Mouse (Mus musculus): ENCODE results near the gene Gm49673. TPM values are rescaled to one million over a fixed set of nuclear protein-coding genes. Genes with fewer than 3 reads are reported as not detected.

Gm49673 gene
- polyA plus RNA-seq, 1 experiment from 2014 or later = not detected

Other genes starting within 250 kb of the Gm49673 start
- 0.37 and 0.42 TPM in 2 replicates for gene Tagap, start 221.8 kb downstream of the Gm49673 start, polyA plus RNA-seq (2015; fragmentation: Nextera tagmentation; extraction: Ambion mirVana)
- gene Rsph3a, start 202.2 kb downstream of the Gm49673 start, polyA plus RNA-seq (2015; fragmentation: Nextera tagmentation; extraction: Ambion mirVana) = 54.6 and 57.1 TPM in 2 replicates
- 35.4 and 37.6 TPM in 2 replicates for gene Rnaset2a, start 309 bp upstream of the Gm49673 start, polyA plus RNA-seq (2015; fragmentation: Nextera tagmentation; extraction: Ambion mirVana)
- 18.9 and 19.7 TPM in 2 replicates for gene Fgfr1op, start 17.7 kb upstream of the Gm49673 start, polyA plus RNA-seq (2015; fragmentation: Nextera tagmentation; extraction: Ambion mirVana)
- gene Ccr6, start 88.3 kb upstream of the Gm49673 start, polyA plus RNA-seq (2015; fragmentation: Nextera tagmentation; extraction: Ambion mirVana) = not detected in 2 replicates
- gene Mpc1, start 135.1 kb upstream of the Gm49673 start, polyA plus RNA-seq (2015; fragmentation: Nextera tagmentation; extraction: Ambion mirVana) = 204 and 221 TPM in 2 replicates
- 59.1 and 68.9 TPM in 2 replicates for gene Sft2d1, start 163.3 kb upstream of the Gm49673 start, polyA plus RNA-seq (2015; fragmentation: Nextera tagmentation; extraction: Ambion mirVana)
- gene Prr18, start 189.7 kb upstream of the Gm49673 start, polyA plus RNA-seq (2015; fragmentation: Nextera tagmentation; extraction: Ambion mirVana) = 0.13 and 0.25 TPM in 2 replicates
- gene T2, start 208.2 kb upstream of the Gm49673 start, polyA plus RNA-seq (2015; fragmentation: Nextera tagmentation; extraction: Ambion mirVana) = 0.83 and 1.3 TPM in 2 replicates